9 mouse cellular contexts compared by ENCODE assay signal in the genomic region with DNA sequence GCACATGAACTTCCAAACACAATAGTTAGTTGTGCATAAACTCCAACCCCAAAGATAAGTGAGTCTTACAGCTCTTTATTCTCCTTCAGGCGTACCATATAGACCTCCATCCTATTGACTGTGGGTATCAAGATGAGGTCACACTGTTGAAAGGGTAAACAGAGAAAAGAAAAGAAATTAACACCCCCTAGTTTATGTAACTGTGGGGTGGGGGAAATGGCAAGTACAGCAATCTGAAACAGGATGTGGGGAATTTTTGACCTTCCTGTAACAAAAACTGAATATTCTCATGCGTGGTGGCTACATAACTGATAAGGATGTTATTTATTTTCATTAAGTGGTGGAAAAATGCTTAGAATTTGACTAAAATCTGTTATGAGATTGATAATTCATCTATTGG. TPM values are rescaled to one million over a fixed set of nuclear protein-coding genes. Genes with fewer than 3 reads are reported as not detected.
DNase-seq lines count a peak whose midpoint lies in the region; ATAC-seq and TF ChIP-seq lines count a peak whose summit lies in the region.
"Had no signal": no experiment of that assay in that cellular context is flagged by ENCODE, and none has a peak within 500 bp of the region (broad histone marks: within the 10 kb centered on the region; RNA-seq: fewer than 3 reads in every experiment).

No protein-coding gene starts in this region.

- 80% methylated on average over 2 of the region's 2 CpGs for WGBS in forebrain, embryonic 15.5 days
- 79% methylated on average over 2 of the region's 2 CpGs for WGBS in forebrain, embryonic 13.5 days
- 32% methylated on average over 2 of the region's 2 CpGs for WGBS in lung, adult 2 months
- WGBS in limb, embryonic 15.5 days: 75% methylated on average over 2 of the region's 2 CpGs

- no peak for TF ChIP-seq POLR2A in lung, adult 2 months (IDR thresholded peaks at IDR 0.05; ENCODE audit: borderline replicate concordance, extremely low read depth, low read depth, low read length)

- no peak for ATAC-seq in forebrain, embryonic 15.5 days (replicated peaks)
- no peak for ATAC-seq in forebrain, embryonic 13.5 days
- no peak for ATAC-seq in limb, embryonic 15.5 days (ENCODE audit: insufficient number of reproducible peaks, low FRiP score, low TSS enrichment, low read depth)

- no peak overlapping the region for H3K4me3 ChIP-seq in forebrain, embryonic 15.5 days
- no peak overlapping the region for H3K4me3 ChIP-seq in forebrain, embryonic 13.5 days
- H3K4me3 ChIP-seq in lung, adult 2 months (replicated peaks; ENCODE audit: extremely low read depth, low read depth, low read length): peak overlapping the region; percentile 37
- 0 out of 2 replicates have a peak overlapping the region, but pooled peaks have one; percentile 57 for H3K4me3 ChIP-seq in limb, embryonic 15.5 days

- no peak for DNase-seq in lung, adult 2 months
- DNase-seq in lung, adult 18-20 months: no peak
- DNase-seq in splenic B cell, adult 2 months (ENCODE audit: low read depth, low spot score): peak; percentile 40
- DNase-seq in left cerebral cortex, adult 9 months (ENCODE audit: low spot score in 2 of 2): no peak
- DNase-seq in layer of hippocampus, postnatal 14 days (ENCODE audit: low spot score in 2 of 2): no peak
- DNase-seq: thymus, postnatal 14 days had no signal

- H3K27ac ChIP-seq in forebrain, embryonic 15.5 days (replicated peaks): no peak overlapping the region
- H3K27ac ChIP-seq in forebrain, embryonic 13.5 days: no peak overlapping the region
- H3K27ac ChIP-seq in limb, embryonic 15.5 days: no peak overlapping the region

- H3K9me3 ChIP-seq in forebrain, embryonic 15.5 days: no peaks in the 10 kb centered on the region
- no peaks in the 10 kb centered on the region for H3K9me3 ChIP-seq in forebrain, embryonic 13.5 days (replicated peaks)
- no peaks in the 10 kb centered on the region for H3K9me3 ChIP-seq in limb, embryonic 15.5 days

- 0 out of 2 replicates have a peak overlapping the region, but pooled peaks have one; percentile 66 for H3K4me2 ChIP-seq in forebrain, embryonic 15.5 days (replicated peaks)
- H3K4me2 ChIP-seq in forebrain, embryonic 13.5 days: no peak overlapping the region
- peak overlapping the region; percentile 72 for H3K4me2 ChIP-seq in limb, embryonic 15.5 days

- H3K9ac ChIP-seq in forebrain, embryonic 15.5 days (replicated peaks): no peak overlapping the region
- H3K9ac ChIP-seq in forebrain, embryonic 13.5 days: no peak overlapping the region
- H3K9ac ChIP-seq in limb, embryonic 15.5 days: no peak overlapping the region

- no peak for TF ChIP-seq CTCF in lung, adult 2 months (IDR thresholded peaks at IDR 0.05; ENCODE audit: insufficient read depth, low read length)

- H3K4me1 ChIP-seq in forebrain, embryonic 15.5 days: peaks cover 18% of the 10 kb centered on the region
- 0 out of 2 replicates have a peak, but pooled peaks cover 6% of the 10 kb centered on the region for H3K4me1 ChIP-seq in forebrain, embryonic 13.5 days
- peaks cover 25% of the 10 kb centered on the region for H3K4me1 ChIP-seq in lung, adult 2 months (ENCODE audit: control insufficient read depth, insufficient read depth, low read length)
- H3K4me1 ChIP-seq in limb, embryonic 15.5 days: peaks cover 12% of the 10 kb centered on the region; the same call in 1 of the 2 replicates

- H3K27me3 ChIP-seq in forebrain, embryonic 15.5 days: no peaks in the 10 kb centered on the region
- H3K27me3 ChIP-seq in forebrain, embryonic 13.5 days: no peaks in the 10 kb centered on the region
- no peaks in the 10 kb centered on the region for H3K27me3 ChIP-seq in limb, embryonic 15.5 days
- H3K27me3 ChIP-seq in splenic B cell, adult 2 months (ENCODE audit: control insufficient read depth, insufficient read depth, low read length, poor library complexity, severe bottlenecking): no peaks in the 10 kb centered on the region

- no peaks in the 10 kb centered on the region for H3K36me3 ChIP-seq in forebrain, embryonic 15.5 days
- no peaks in the 10 kb centered on the region for H3K36me3 ChIP-seq in forebrain, embryonic 13.5 days (ENCODE audit: poor library complexity, severe bottlenecking)
- no peaks in the 10 kb centered on the region for H3K36me3 ChIP-seq in limb, embryonic 15.5 days
- no peaks in the 10 kb centered on the region for H3K36me3 ChIP-seq in splenic B cell, adult 2 months (ENCODE audit: control insufficient read depth, insufficient read depth, low read length, poor library complexity, severe bottlenecking)

RNA-seq across cellular contexts. Expression of gene Commd8, which starts 36.5 kb away (rescaled TPM):
- polyA plus RNA-seq in forebrain, embryonic 15.5 days (2015; fragmentation: Nextera tagmentation; extraction: Ambion mirVana): 145 and 146 TPM in 2 replicates
- polyA plus RNA-seq in forebrain, embryonic 13.5 days (2015; fragmentation: Nextera tagmentation; extraction: Ambion mirVana): 157 and 167 TPM in 2 replicates
- polyA plus RNA-seq in lung, adult 2 months (2012; rRNA removed): 3.8 and 7.2 TPM in 2 replicates
- polyA plus RNA-seq in limb, embryonic 15.5 days (2015; fragmentation: Nextera tagmentation; extraction: Ambion mirVana): 157 and 177 TPM in 2 replicates
- total RNA-seq in layer of hippocampus, postnatal 14 days (2021): 10 to 100 TPM; 91.1 to 91.2 TPM

Comparison
In these comparisons a context has a peak if more than half of its experiments do, and no peak if none do; other contexts are left out.
1. H3K4me3 ChIP-seq: peak in lung, adult 2 months (single experiment) and limb, embryonic 15.5 days (single experiment); none in forebrain, embryonic 15.5 days (single experiment) and forebrain, embryonic 13.5 days (single experiment).
2. RNA of gene Commd8, which starts 36.5 kb away (polyA plus RNA-seq): 157 to 177 TPM in limb, embryonic 15.5 days, 157 to 167 TPM in forebrain, embryonic 13.5 days and 145 to 146 TPM in forebrain, embryonic 15.5 days; 3.8 to 7.2 TPM in lung, adult 2 months; every median in the first group is over 10 times any median in the second.